Mouse (Mus musculus): ENCODE results near the gene Trim8. TPM values are rescaled to one million over a fixed set of nuclear protein-coding genes. Genes with fewer than 3 reads are reported as not detected.
A peak's percentile ranks its signal among the peaks of the same experiment; 100 is the strongest.

The Trim8 gene
- polyA plus RNA-seq, 1 experiment from 2014 or later = 28.7 TPM

DNA sequence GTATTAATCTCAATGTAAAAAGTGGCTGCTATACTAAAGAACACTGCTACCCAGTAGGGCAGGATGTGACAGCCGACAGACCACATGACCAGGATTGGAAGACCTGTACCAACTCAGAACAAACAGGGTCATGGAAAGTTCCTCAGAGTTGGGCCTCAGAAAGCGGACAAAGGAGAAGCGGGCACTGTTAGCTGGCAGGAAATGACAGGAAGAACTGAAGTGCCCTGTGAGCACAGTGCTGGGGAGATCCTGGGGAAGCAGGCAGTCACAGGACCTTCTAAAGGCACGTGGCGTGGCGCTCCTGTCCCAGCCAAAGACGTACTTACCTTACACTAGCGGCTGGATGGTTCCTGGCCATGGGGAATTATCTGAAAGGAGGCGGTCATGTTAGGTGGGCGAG is 9.8 kb downstream of the Trim8 start:
- H3K36me3 ChIP-seq (ENCODE audit: control insufficient read depth, insufficient read depth, low read length) = peaks cover 28% of the 10 kb centered on the region
- WGBS = 91% methylated on average over 10 of the region's 10 CpGs
- H3K4me1 ChIP-seq (ENCODE audit: control insufficient read depth, insufficient read depth, low read length) = peaks cover 26% of the 10 kb centered on the region
- H3K9me3 ChIP-seq (ENCODE audit: control insufficient read depth, low read length) = no peaks in the 10 kb centered on the region
- DNase-seq (ENCODE audit: low spot score) (no peak), ATAC-seq (ENCODE audit: insufficient read depth, low FRiP score, low TSS enrichment) (no peak)
- H3K4me3 ChIP-seq (ENCODE audit: low read depth, low read length) = no peak overlapping the region
- no peak overlapping the region for H3K4me2 ChIP-seq (ENCODE audit: low read depth)
- no peaks in the 10 kb centered on the region for H3K27me3 ChIP-seq (ENCODE audit: control insufficient read depth, insufficient read depth, low read length)
- H3K27ac ChIP-seq (ENCODE audit: low read depth, low read length) = no peak overlapping the region
- H3K9ac ChIP-seq (ENCODE audit: low read length) = no peak overlapping the region

DNA sequence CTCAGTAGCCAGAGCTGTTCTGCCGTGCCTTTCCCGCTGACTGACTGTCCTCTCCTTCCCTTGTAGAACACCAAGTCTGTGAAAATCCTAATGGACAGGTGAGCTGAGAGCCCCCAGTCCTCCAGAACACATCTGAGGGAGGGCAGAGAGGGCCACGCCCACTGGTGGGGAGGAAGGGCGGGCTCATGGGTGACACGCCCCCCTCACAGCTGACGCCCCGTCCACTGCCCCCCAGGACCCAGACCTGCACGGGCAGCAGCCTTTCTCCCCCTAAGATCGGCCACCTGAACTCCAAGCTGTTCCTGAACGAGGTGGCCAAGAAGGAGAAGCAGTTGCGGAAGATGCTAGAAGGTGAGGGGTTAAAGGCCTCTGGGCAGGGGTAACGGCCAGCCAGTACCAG is 12.9 kb downstream of the Trim8 start:
- Histone ChIP-seq H3K4me1 (ENCODE audit: control insufficient read depth, insufficient read depth, low read length) (peaks cover 13% of the 10 kb centered on the region), H3K9ac (ENCODE audit: low read length) (no peak overlapping the region), H3K4me2 (ENCODE audit: low read depth) (no peak overlapping the region), H3K27ac (ENCODE audit: low read depth, low read length) (no peak overlapping the region), H3K36me3 (ENCODE audit: control insufficient read depth, insufficient read depth, low read length) (peaks cover 28% of the 10 kb centered on the region), H3K27me3 (ENCODE audit: control insufficient read depth, insufficient read depth, low read length) (no peaks in the 10 kb centered on the region), H3K4me3 (ENCODE audit: low read depth, low read length) (no peak overlapping the region), H3K9me3 (ENCODE audit: control insufficient read depth, low read length) (no peaks in the 10 kb centered on the region)
- 85% methylated on average over 12 of the region's 12 CpGs for WGBS
- DNase-seq (ENCODE audit: low spot score) = peak; percentile 8
- ATAC-seq (ENCODE audit: insufficient read depth, low FRiP score, low TSS enrichment) = no peak

DNA sequence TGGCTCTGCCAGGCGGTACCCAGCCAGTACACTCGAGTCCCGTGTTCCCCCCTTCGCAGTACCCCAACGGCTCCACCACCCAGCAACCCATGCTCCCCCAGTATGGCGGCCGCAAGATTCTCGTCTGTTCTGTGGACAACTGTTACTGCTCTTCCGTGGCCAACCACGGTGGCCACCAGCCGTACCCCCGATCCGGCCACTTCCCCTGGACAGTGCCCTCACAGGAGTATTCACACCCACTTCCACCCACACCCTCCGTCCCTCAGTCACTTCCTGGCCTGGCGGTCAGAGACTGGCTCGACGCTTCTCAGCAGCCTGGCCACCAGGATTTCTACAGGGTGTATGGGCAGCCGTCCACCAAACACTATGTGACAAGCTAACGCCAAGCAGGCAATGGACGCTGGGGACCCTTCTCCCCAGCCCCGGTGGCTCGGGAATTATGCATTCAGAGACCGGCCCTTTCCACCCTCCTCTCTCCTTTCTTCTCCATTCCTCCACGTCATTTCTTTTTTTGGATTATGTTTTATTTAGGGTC is 13.9 kb downstream of the Trim8 start:
- DNase-seq (ENCODE audit: low spot score) = peak; percentile 8
- no peak overlapping the region for H3K9ac ChIP-seq (ENCODE audit: low read length)
- H3K4me1 ChIP-seq (ENCODE audit: control insufficient read depth, insufficient read depth, low read length) = peaks cover 13% of the 10 kb centered on the region
- no peak for ATAC-seq (ENCODE audit: insufficient read depth, low FRiP score, low TSS enrichment)
- H3K4me2 ChIP-seq (ENCODE audit: low read depth) = no peak overlapping the region
- no peaks in the 10 kb centered on the region for H3K27me3 ChIP-seq (ENCODE audit: control insufficient read depth, insufficient read depth, low read length)
- H3K9me3 ChIP-seq (ENCODE audit: control insufficient read depth, low read length) = no peaks in the 10 kb centered on the region
- 95% methylated on average over 24 of the region's 24 CpGs for WGBS
- no peak overlapping the region for H3K27ac ChIP-seq (ENCODE audit: low read depth, low read length)
- H3K36me3 ChIP-seq (ENCODE audit: control insufficient read depth, insufficient read depth, low read length) = peaks cover 26% of the 10 kb centered on the region
- H3K4me3 ChIP-seq (ENCODE audit: low read depth, low read length) = no peak overlapping the region

DNA sequence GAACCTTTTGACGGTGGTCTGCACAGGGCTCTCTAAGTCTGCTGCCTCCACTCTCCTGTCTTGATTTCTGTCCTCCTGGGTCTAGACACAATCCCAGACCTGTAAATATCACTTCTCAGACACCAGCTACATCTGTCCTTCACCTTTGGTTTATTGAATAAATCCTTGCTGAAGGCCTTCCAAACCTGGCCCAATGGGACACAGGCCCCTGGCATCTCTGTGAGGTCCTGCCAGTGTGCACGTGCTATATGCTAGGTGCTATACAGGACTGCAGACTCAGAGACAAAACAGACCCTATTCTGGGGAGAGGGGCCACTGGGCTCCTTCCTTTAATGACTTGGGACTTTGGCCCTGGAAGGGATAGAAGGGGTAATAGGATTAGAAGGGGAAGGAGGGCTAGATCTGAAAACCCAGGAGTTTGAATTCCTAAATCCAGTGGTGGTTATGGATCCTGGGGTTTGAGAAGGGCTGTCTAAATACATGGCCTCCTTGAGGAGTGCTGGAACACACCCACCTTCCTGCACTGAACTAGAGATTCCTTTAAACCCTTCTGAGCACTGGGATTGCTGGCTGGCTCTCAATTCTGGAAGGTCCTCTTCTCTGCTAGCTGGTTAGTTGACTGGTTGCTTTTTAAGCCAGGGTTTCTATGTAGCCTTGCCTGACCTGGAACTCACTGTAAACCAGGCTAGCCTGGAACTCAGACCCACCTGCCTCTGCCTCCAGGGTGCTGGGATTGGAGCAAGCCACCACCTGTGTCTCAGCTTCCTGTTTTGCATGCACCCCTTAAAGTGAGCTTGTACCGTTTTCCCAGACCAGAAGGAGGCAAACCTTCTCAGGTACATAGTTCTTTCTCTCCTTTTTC is 15.4 kb downstream of the Trim8 start:
- DNase-seq (ENCODE audit: low spot score) = peak; percentile 10
- peaks cover 25% of the 10 kb centered on the region for H3K36me3 ChIP-seq (ENCODE audit: control insufficient read depth, insufficient read depth, low read length)

DNA sequence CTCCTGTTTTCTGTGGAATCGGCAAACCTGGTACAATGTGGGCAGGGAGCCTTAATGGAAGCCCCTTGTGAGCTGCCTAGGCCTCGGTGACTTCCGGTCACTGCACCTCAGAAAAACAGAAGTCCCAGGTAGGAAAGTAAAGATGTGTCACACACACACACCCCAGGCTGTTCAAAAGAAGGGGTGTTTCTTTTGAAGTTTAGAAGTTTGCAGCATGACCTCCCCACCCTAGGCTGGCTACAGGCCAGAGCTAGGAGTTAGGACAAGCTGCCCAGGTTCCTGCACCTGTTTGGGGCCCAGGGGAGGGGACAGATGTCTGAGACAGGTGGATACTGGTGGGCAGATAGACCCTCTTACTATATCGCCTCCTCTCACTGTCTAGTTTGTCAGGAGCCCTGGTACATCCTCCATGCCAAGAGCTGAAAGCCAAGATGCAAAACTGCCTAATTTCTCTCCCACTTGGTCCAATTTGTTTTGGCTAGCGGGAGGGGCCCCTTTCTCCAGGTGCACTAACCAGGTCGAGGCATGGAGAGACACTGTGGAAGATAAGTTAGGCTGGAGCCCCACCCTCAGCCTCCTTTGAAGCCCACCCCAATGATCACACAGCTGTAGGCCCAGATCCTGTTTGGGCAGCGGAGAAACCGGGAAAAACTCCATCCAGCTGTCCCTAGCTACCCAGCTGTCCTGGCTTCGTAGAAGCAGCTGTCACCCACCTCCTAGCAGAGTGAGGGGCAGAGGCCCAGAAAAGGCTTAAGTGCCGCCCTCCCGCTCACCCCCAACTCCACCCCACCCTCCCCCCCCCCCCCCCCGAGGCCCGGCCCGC is 16.2 kb downstream of the Trim8 start:
- Histone ChIP-seq H3K4me1 (ENCODE audit: control insufficient read depth, insufficient read depth, low read length) (peaks cover 13% of the 10 kb centered on the region), H3K27ac (ENCODE audit: low read depth, low read length) (peak overlapping the region; percentile 58; the same call in 1 of the 2 replicates), H3K36me3 (ENCODE audit: control insufficient read depth, insufficient read depth, low read length) (peaks cover 20% of the 10 kb centered on the region), H3K9me3 (ENCODE audit: control insufficient read depth, low read length) (no peaks in the 10 kb centered on the region), H3K27me3 (ENCODE audit: control insufficient read depth, insufficient read depth, low read length) (no peaks in the 10 kb centered on the region), H3K9ac (ENCODE audit: low read length) (peak overlapping the region; percentile 33; the same call in 1 of the 2 replicates), H3K4me2 (ENCODE audit: low read depth) (peak overlapping the region; percentile 34), H3K4me3 (ENCODE audit: low read depth, low read length) (no peak overlapping the region)
- 31% methylated on average over 10 of the region's 14 CpGs for WGBS
- ATAC-seq (ENCODE audit: insufficient read depth, low FRiP score, low TSS enrichment) = peak; percentile 21; the same call in 1 of the 2 replicates
- DNase-seq (ENCODE audit: low spot score) = peak; percentile 56

More for the DNA sequence above, 15.4 kb downstream of the Trim8 start:
- H3K9ac ChIP-seq (ENCODE audit: low read length) = no peak overlapping the region
- no peaks in the 10 kb centered on the region for H3K27me3 ChIP-seq (ENCODE audit: control insufficient read depth, insufficient read depth, low read length)
- 53% methylated on average over 3 of the region's 3 CpGs for WGBS
- no peak for ATAC-seq (ENCODE audit: insufficient read depth, low FRiP score, low TSS enrichment)
- H3K4me3 ChIP-seq (ENCODE audit: low read depth, low read length) = no peak overlapping the region
- peaks cover 13% of the 10 kb centered on the region for H3K4me1 ChIP-seq (ENCODE audit: control insufficient read depth, insufficient read depth, low read length)
- H3K9me3 ChIP-seq (ENCODE audit: control insufficient read depth, low read length) = no peaks in the 10 kb centered on the region
- H3K27ac ChIP-seq (ENCODE audit: low read depth, low read length) = no peak overlapping the region
- no peak overlapping the region for H3K4me2 ChIP-seq (ENCODE audit: low read depth)

DNA sequence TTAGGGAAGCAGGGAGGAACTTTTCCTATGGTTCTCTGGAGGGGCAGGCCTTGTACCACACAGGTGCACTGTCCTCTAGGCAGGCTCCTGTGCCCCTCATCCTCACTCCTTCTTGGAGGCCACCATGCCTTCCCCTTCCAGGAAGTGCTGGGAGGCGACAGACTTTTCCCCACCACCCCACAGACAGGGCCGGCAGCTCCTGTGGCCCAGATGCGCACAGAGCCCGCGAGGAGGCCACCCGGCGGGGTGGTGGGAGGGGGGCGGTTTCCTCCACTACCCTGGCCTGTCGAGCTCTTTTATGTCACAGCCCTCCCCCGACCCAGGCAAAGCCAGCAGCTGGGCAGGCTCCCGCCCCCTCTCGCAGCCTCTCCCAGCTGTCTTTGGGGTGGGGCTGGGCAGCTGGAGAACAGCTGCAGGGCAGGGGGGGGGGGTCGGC is 16.9 kb downstream of the Trim8 start:
- Histone ChIP-seq H3K9me3 (ENCODE audit: control insufficient read depth, low read length) (no peaks in the 10 kb centered on the region), H3K4me2 (ENCODE audit: low read depth) (peak overlapping the region; percentile 34), H3K9ac (ENCODE audit: low read length) (peak overlapping the region; percentile 35), H3K4me1 (ENCODE audit: control insufficient read depth, insufficient read depth, low read length) (peaks cover 15% of the 10 kb centered on the region), H3K36me3 (ENCODE audit: control insufficient read depth, insufficient read depth, low read length) (peaks cover 16% of the 10 kb centered on the region), H3K27ac (ENCODE audit: low read depth, low read length) (peak overlapping the region; percentile 58; the same call in 1 of the 2 replicates), H3K27me3 (ENCODE audit: control insufficient read depth, insufficient read depth, low read length) (no peaks in the 10 kb centered on the region), H3K4me3 (ENCODE audit: low read depth, low read length) (no peak overlapping the region)
- peak; percentile 62 for ATAC-seq (ENCODE audit: insufficient read depth, low FRiP score, low TSS enrichment)
- WGBS = under 1% methylated on average over 12 of the region's 13 CpGs
- peak; percentile 73 for DNase-seq (ENCODE audit: low spot score)

DNA sequence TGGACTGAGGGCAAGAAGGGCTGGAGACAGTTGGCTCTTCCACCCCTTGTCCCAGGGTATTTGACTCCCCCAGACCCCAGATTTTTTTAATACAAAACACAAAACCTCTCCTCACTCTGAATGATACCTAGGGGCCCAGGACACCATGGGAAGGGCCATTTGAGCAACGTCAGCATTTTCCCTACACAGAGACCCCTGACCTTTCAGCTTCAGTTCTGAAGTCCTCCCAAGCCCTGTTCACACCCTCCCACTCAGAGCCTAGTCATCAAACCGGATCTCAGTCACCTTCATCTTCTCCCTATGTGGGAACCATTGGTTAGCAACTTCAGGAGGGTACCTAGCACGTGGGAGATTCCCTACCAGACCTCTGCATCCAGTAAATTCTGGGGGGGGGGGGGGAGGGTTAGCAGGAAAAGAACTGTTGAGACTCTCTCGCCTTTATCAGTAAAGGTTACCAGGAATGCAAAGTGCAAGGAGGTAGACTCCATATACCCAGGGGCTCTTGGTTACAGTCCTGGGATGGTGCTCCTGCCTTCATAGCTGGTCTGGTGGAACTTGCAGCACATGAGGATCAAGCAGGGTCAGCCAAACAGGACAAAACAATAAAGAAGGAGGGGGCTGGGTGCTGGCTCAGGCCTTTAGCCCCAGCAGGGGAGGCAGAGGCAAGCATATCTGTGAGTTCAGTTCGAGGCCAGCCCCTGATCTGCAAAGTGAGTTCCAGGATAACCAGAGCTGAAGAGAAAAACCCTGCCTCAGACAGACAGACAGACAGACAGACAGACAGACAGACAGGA is 17.5 kb downstream of the Trim8 start:
- Histone ChIP-seq H3K4me3 (ENCODE audit: low read depth, low read length) (no peak overlapping the region), H3K9me3 (ENCODE audit: control insufficient read depth, low read length) (no peaks in the 10 kb centered on the region), H3K36me3 (ENCODE audit: control insufficient read depth, insufficient read depth, low read length) (peaks cover 13% of the 10 kb centered on the region), H3K27ac (ENCODE audit: low read depth, low read length) (no peak overlapping the region), H3K27me3 (ENCODE audit: control insufficient read depth, insufficient read depth, low read length) (no peaks in the 10 kb centered on the region), H3K9ac (ENCODE audit: low read length) (peak overlapping the region; percentile 35), H3K4me2 (ENCODE audit: low read depth) (peak overlapping the region; percentile 34; the same call in 1 of the 2 replicates), H3K4me1 (ENCODE audit: control insufficient read depth, insufficient read depth, low read length) (peaks cover 21% of the 10 kb centered on the region)
- ATAC-seq (ENCODE audit: insufficient read depth, low FRiP score, low TSS enrichment) (no peak), DNase-seq (ENCODE audit: low spot score) (no peak)
- WGBS = 6% methylated on average over 5 of the region's 5 CpGs

DNA sequence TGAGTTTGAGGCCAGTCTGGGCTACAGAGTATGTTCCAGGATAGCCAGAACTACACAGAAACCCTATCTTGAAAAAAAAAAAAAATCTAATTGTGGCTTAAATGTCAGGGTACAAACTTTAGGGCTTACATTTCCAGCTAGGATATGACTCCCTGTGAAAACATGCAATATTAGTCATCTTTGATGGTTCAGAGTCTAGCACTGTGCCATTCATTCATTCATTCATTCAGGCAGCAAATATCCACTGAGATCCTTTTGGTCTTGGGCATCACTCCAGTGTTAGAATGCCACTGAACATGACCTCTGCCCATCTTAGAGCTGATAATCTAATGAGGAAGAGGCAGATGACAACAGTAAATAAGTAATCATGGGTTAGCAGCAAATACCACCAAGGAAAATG is 20.2 kb downstream of the Trim8 start:
- no peaks in the 10 kb centered on the region for H3K9me3 ChIP-seq (ENCODE audit: control insufficient read depth, low read length)
- ATAC-seq (ENCODE audit: insufficient read depth, low FRiP score, low TSS enrichment) (no peak), DNase-seq (ENCODE audit: low spot score) (no peak)
- H3K27ac ChIP-seq (ENCODE audit: low read depth, low read length) = no peak overlapping the region
- no peak overlapping the region for H3K9ac ChIP-seq (ENCODE audit: low read length)
- H3K27me3 ChIP-seq (ENCODE audit: control insufficient read depth, insufficient read depth, low read length) = no peaks in the 10 kb centered on the region
- H3K4me1 ChIP-seq (ENCODE audit: control insufficient read depth, insufficient read depth, low read length) = peaks cover 41% of the 10 kb centered on the region
- no peaks in the 10 kb centered on the region for H3K36me3 ChIP-seq (ENCODE audit: control insufficient read depth, insufficient read depth, low read length)
- H3K4me3 ChIP-seq (ENCODE audit: low read depth, low read length) = no peak overlapping the region
- no peak overlapping the region for H3K4me2 ChIP-seq (ENCODE audit: low read depth)
